Mouse (Mus musculus): Measurements from ENCODE around the gene Bysl. TPM values are rescaled to one million over a fixed set of nuclear protein-coding genes. Genes with fewer than 3 reads are reported as not detected.
A peak's percentile ranks its signal among the peaks of the same experiment; 100 is the strongest.
"Not testable (repeated sequence)": the region's sequence is repeated elsewhere in the genome, so short reads cannot be mapped to it uniquely, and the experiment has no call there.

The Bysl gene
- total RNA-seq (2014; rRNA removed; ENCODE audit: low replicate concordance) = 14.3 and 17.4 TPM in 2 replicates
- 15.8 and 19.9 TPM in 2 replicates for polyA plus RNA-seq (2015; fragmentation: Nextera tagmentation; extraction: Ambion mirVana)

- Histone ChIP-seq H3K9me3 (replicated peaks; ENCODE audit: control insufficient read depth, low read length) (no peaks in the 10 kb centered on the region), H3K27me3 (ENCODE audit: control insufficient read depth, insufficient read depth, low read length) (no peaks in the 10 kb centered on the region), H3K4me1 (ENCODE audit: control insufficient read depth, insufficient read depth) (peaks cover 11% of the 10 kb centered on the region; the same call in 1 of the 2 replicates), H3K4me3 (ENCODE audit: low read depth, low read length) (peak within 1 kb of the TSS; percentile 65), H3K9ac (replicated peaks; ENCODE audit: low read depth, low read length) (peak within 1 kb of the TSS; percentile 70), H3K27ac (ENCODE audit: low read depth) (peak within 1 kb of the TSS; percentile 69), H3K36me3 (replicated peaks; ENCODE audit: control insufficient read depth, insufficient read depth, low read length) (peaks cover 36% of the 10 kb centered on the region), H3K4me2 (ENCODE audit: low read depth, low read length) (peak within 1 kb of the TSS; percentile 76)
- DNase-seq (ENCODE audit: low spot score) (peak; percentile 92), ATAC-seq (ENCODE audit: insufficient read depth, low read depth) (peak; percentile 95)
- under 1% methylated on average over 59 of the region's 59 CpGs for WGBS
- peak; percentile 56; the same call in 1 of the 2 replicates for TF ChIP-seq EP300 (IDR thresholded peaks at IDR 0.05; ENCODE audit: low read depth)
- peak; percentile 83 for TF ChIP-seq CTCF (IDR thresholded peaks at IDR 0.05; ENCODE audit: low read depth)
Measured at GRCm38 (mm10) chr17:47610849-47611660, at the start of gene Bysl, which contains the start of the genes Med20 and Gm20517. Gene Bysl, minus strand, starts transcription at chr17:47611492. Gene Med20, plus strand, starts transcription at chr17:47611582. Gene Gm20517, plus strand, starts transcription at chr17:47611589.

- 72% methylated on average over 3 of the region's 3 CpGs for WGBS
- Histone ChIP-seq H3K36me3 (replicated peaks; ENCODE audit: control insufficient read depth, insufficient read depth, low read length) (no peaks in the 10 kb centered on the region; the same call in 1 of the 2 replicates), H3K9me3 (replicated peaks; ENCODE audit: control insufficient read depth, low read length) (no peaks in the 10 kb centered on the region), H3K27me3 (ENCODE audit: control insufficient read depth, insufficient read depth, low read length) (no peaks in the 10 kb centered on the region), H3K27ac (ENCODE audit: low read depth) (no peak overlapping the region), H3K4me3 (ENCODE audit: low read depth, low read length) (no peak overlapping the region), H3K4me2 (ENCODE audit: low read depth, low read length) (no peak overlapping the region), H3K9ac (replicated peaks; ENCODE audit: low read depth, low read length) (no peak overlapping the region), H3K4me1 (ENCODE audit: control insufficient read depth, insufficient read depth) (no peaks in the 10 kb centered on the region)
- DNase-seq (ENCODE audit: low spot score) = no peak
- ATAC-seq (ENCODE audit: insufficient read depth, low read depth) = no peak
- no peak for TF ChIP-seq CTCF (IDR thresholded peaks at IDR 0.05; ENCODE audit: low read depth)
- no peak for TF ChIP-seq EP300 (IDR thresholded peaks at IDR 0.05; ENCODE audit: low read depth)
Measured at GRCm38 (mm10) chr17:47658741-47659243, 47.5 kb upstream of the Bysl start.

- ATAC-seq (ENCODE audit: insufficient read depth, low read depth) = no peak
- Histone ChIP-seq H3K4me3 (ENCODE audit: low read depth, low read length) (no peak overlapping the region), H3K9ac (replicated peaks; ENCODE audit: low read depth, low read length) (no peak overlapping the region), H3K4me1 (ENCODE audit: control insufficient read depth, insufficient read depth) (no peaks in the 10 kb centered on the region), H3K27me3 (ENCODE audit: control insufficient read depth, insufficient read depth, low read length) (no peaks in the 10 kb centered on the region), H3K27ac (ENCODE audit: low read depth) (no peak overlapping the region), H3K4me2 (ENCODE audit: low read depth, low read length) (no peak overlapping the region), H3K9me3 (replicated peaks; ENCODE audit: control insufficient read depth, low read length) (no peaks in the 10 kb centered on the region), H3K36me3 (replicated peaks; ENCODE audit: control insufficient read depth, insufficient read depth, low read length) (no peaks in the 10 kb centered on the region; the same call in 1 of the 2 replicates)
- WGBS = 64% methylated on average over 4 of the region's 4 CpGs
- DNase-seq (ENCODE audit: low spot score) = no peak
- TF ChIP-seq CTCF (IDR thresholded peaks at IDR 0.05; ENCODE audit: low read depth) (no peak), EP300 (IDR thresholded peaks at IDR 0.05; ENCODE audit: low read depth) (no peak)
Measured at GRCm38 (mm10) chr17:47657901-47658300, 46.6 kb upstream of the Bysl start.

GRCm38 (mm10) chr17:47655697-47656096 lies 44.4 kb upstream of the Bysl start:
- no peak overlapping the region for H3K9ac ChIP-seq (replicated peaks; ENCODE audit: low read depth, low read length)
- no peaks in the 10 kb centered on the region for H3K27me3 ChIP-seq (ENCODE audit: control insufficient read depth, insufficient read depth, low read length)
- whole genome bisulfite sequencing = 85% methylated on average over 5 of the region's 5 CpGs
- no peaks in the 10 kb centered on the region; the same call in 1 of the 2 replicates for H3K36me3 ChIP-seq (replicated peaks; ENCODE audit: control insufficient read depth, insufficient read depth, low read length)
- H3K4me3 ChIP-seq (ENCODE audit: low read depth, low read length) = no peak overlapping the region
- no peak overlapping the region for H3K27ac ChIP-seq (ENCODE audit: low read depth)
- no peak for ATAC-seq (ENCODE audit: insufficient read depth, low read depth)
- DNase-seq (ENCODE audit: low spot score) = no peak
- H3K9me3 ChIP-seq (replicated peaks; ENCODE audit: control insufficient read depth, low read length) = no peaks in the 10 kb centered on the region
- H3K4me1 ChIP-seq (ENCODE audit: control insufficient read depth, insufficient read depth) = no peaks in the 10 kb centered on the region
- no peak overlapping the region for H3K4me2 ChIP-seq (ENCODE audit: low read depth, low read length)
- TF ChIP-seq EP300 (IDR thresholded peaks at IDR 0.05; ENCODE audit: low read depth) (no peak), CTCF (IDR thresholded peaks at IDR 0.05; ENCODE audit: low read depth) (no peak)

GRCm38 (mm10) chr17:47654346-47654745 lies 43.1 kb upstream of the Bysl start:
- 96% methylated on average over 8 of the region's 8 CpGs for WGBS
- H3K4me1 ChIP-seq (ENCODE audit: control insufficient read depth, insufficient read depth); H3K27me3 ChIP-seq (ENCODE audit: control insufficient read depth, insufficient read depth, low read length); H3K9ac ChIP-seq (replicated peaks; ENCODE audit: low read depth, low read length); H3K9me3 ChIP-seq (replicated peaks; ENCODE audit: control insufficient read depth, low read length); ATAC-seq (ENCODE audit: insufficient read depth, low read depth); DNase-seq (ENCODE audit: low spot score); H3K36me3 ChIP-seq (replicated peaks; ENCODE audit: control insufficient read depth, insufficient read depth, low read length); H3K4me2 ChIP-seq (ENCODE audit: low read depth, low read length); H3K4me3 ChIP-seq (ENCODE audit: low read depth, low read length); H3K27ac ChIP-seq (ENCODE audit: low read depth): not testable (repeated sequence)
